Mouse (Mus musculus): ENCODE measurements around the gene Rbm15.

DNA sequence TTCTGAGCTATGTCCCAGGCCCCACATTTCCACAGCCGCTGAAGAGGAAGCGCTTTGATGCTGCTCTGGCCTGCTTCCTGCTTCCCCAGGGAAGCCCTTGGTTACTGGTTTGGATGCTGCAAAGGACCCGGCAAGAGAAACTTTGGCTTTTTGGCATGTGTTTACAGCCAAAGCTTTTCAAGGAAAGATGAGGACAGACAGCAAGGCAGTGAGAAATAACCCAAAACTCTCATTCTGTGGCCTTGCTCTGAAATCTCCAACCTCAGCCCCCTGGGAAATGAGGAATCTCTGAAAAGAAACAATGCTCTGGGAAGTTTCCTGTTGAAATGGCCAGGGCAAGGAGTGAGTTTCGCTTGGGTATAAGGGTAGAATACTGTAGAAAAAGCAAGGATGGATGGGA, 26.9 kb upstream of the Rbm15 start:
- no peak for TF ChIP-seq CTCF (IDR thresholded peaks at IDR 0.05; ENCODE audit: control insufficient read depth, insufficient read depth, low read length)
- TF ChIP-seq POLR2A (IDR thresholded peaks at IDR 0.05; ENCODE audit: borderline replicate concordance, control insufficient read depth, low read depth, low read length), result no peak
